Mouse (Mus musculus): ENCODE data around the gene Gap43. TPM values are rescaled to one million over a fixed set of nuclear protein-coding genes. Genes with fewer than 3 reads are reported as not detected.
"Not testable (repeated sequence)": the region's sequence is repeated elsewhere in the genome, so short reads cannot be mapped to it uniquely, and the experiment has no call there.

The Gap43 gene
- total RNA-seq, 2 experiments from 2014 or later: not detected

GRCm38 (mm10) chr16:42305934-42306701 lies 34.3 kb downstream of the Gap43 start:
- no peak for ATAC-seq (replicated peaks; ENCODE audit: low FRiP score, poor library complexity, severe bottlenecking)

- ATAC-seq (replicated peaks; ENCODE audit: low FRiP score, poor library complexity, severe bottlenecking): no peak
Measured at GRCm38 (mm10) chr16:42303461-42303860, 37.0 kb downstream of the Gap43 start.

- ATAC-seq (replicated peaks; ENCODE audit: low FRiP score, poor library complexity, severe bottlenecking): no peak
Measured at GRCm38 (mm10) chr16:42294481-42294880, 46.0 kb downstream of the Gap43 start.

- ATAC-seq (replicated peaks; ENCODE audit: low FRiP score, poor library complexity, severe bottlenecking): no peak
Measured at GRCm38 (mm10) chr16:42294056-42294455, 46.4 kb downstream of the Gap43 start.

GRCm38 (mm10) chr16:42291572-42291971 lies 48.9 kb downstream of the Gap43 start:
- no peak for ATAC-seq (replicated peaks; ENCODE audit: low FRiP score, poor library complexity, severe bottlenecking)

- ATAC-seq (replicated peaks; ENCODE audit: low FRiP score, poor library complexity, severe bottlenecking): no peak
Measured at GRCm38 (mm10) chr16:42284005-42284404, 56.4 kb downstream of the Gap43 start.

GRCm38 (mm10) chr16:42277713-42278112 lies 62.7 kb downstream of the Gap43 start:
- no peak for ATAC-seq (replicated peaks; ENCODE audit: low FRiP score, poor library complexity, severe bottlenecking)

- no peak for ATAC-seq (replicated peaks; ENCODE audit: low FRiP score, poor library complexity, severe bottlenecking)
Measured at GRCm38 (mm10) chr16:42277268-42277667, 63.2 kb downstream of the Gap43 start.

GRCm38 (mm10) chr16:42276216-42277141 lies 64.0 kb downstream of the Gap43 start:
- ATAC-seq (replicated peaks; ENCODE audit: low FRiP score, poor library complexity, severe bottlenecking): no peak

- ATAC-seq (replicated peaks; ENCODE audit: low FRiP score, poor library complexity, severe bottlenecking): no peak
Measured at GRCm38 (mm10) chr16:42275518-42276215, 64.8 kb downstream of the Gap43 start.

- ATAC-seq (replicated peaks; ENCODE audit: low FRiP score, poor library complexity, severe bottlenecking): no peak
Measured at GRCm38 (mm10) chr16:42271213-42271612, 69.2 kb downstream of the Gap43 start.

GRCm38 (mm10) chr16:42269587-42269967 lies 70.9 kb downstream of the Gap43 start:
- no peak for ATAC-seq (replicated peaks; ENCODE audit: low FRiP score, poor library complexity, severe bottlenecking)

- no peak for ATAC-seq (replicated peaks; ENCODE audit: low FRiP score, poor library complexity, severe bottlenecking)
Measured at GRCm38 (mm10) chr16:42268843-42269586, 71.4 kb downstream of the Gap43 start.

GRCm38 (mm10) chr16:42265185-42265584 lies 75.3 kb downstream of the Gap43 start:
- ATAC-seq (replicated peaks; ENCODE audit: low FRiP score, poor library complexity, severe bottlenecking): no peak

GRCm38 (mm10) chr16:42262935-42263542 lies 77.4 kb downstream of the Gap43 start:
- ATAC-seq (replicated peaks; ENCODE audit: low FRiP score, poor library complexity, severe bottlenecking): no peak

- ATAC-seq (replicated peaks; ENCODE audit: low FRiP score, poor library complexity, severe bottlenecking): no peak
Measured at GRCm38 (mm10) chr16:42255693-42256092, 84.8 kb downstream of the Gap43 start.

GRCm38 (mm10) chr16:42255222-42255621 lies 85.2 kb downstream of the Gap43 start:
- no peak for ATAC-seq (replicated peaks; ENCODE audit: low FRiP score, poor library complexity, severe bottlenecking)

GRCm38 (mm10) chr16:42252252-42252651 lies 88.2 kb downstream of the Gap43 start:
- no peak for ATAC-seq (replicated peaks; ENCODE audit: low FRiP score, poor library complexity, severe bottlenecking)

- ATAC-seq (replicated peaks; ENCODE audit: low FRiP score, poor library complexity, severe bottlenecking): not testable (repeated sequence)
Measured at GRCm38 (mm10) chr16:42244121-42244520, 96.3 kb downstream of the Gap43 start.

Measured in erythroblast, adult 5-6 weeks (primary cell).